Mouse (Mus musculus) thymus, postnatal 25 days (tissue): Measurements from ENCODE around the gene Slc16a12.
"Not testable (repeated sequence)": the region's sequence is repeated elsewhere in the genome, so short reads cannot be mapped to it uniquely, and the experiment has no call there.

ENCODE experiments used
- DNase-seq: peaks from one replicate; pipeline ENCODE4 v3.0.0; 2022

Gene Slc16a12

DNA sequence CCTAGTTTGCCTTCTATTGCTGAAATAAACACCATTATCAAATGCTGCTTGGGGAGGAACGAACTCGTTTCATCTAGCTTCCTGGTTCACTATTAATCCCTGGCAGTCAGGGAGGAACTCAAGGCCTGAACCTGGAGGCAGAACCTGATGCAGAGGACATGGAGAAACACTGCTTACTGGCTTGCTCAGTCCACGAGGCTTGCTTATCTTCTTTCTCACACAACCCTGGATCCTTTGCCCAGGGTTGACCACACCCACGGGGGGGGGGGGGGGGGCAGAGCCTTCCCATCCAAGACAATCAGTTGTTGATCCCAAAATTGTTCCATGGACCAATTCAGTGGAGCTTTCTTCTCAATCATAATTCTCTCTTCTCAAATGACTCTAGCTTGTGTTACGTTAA lies 84.3 kb downstream of the Slc16a12 start:
- DNase-seq, result no peak

DNA sequence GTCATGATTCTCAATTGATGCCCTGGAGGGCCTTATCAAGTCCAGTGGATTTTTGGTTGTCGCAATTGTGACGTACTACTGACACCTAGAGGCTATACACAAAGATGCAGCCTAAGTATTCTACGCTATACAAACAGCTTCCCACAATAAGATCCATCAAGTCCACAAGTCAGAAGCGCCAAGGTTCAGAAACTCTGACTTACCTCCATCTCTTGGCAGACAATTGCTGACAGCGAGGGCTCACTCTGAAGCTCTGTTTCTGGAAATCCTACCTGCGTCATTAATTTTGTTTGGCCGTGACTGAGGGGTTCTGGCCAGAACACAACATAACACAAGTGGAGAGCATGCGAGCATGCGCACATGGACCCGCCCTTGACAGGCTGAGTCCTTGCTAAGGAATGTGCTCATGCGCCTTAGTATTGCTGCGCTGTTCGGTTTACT lies 85.0 kb downstream of the Slc16a12 start:
- peak; percentile 25 for DNase-seq

DNA sequence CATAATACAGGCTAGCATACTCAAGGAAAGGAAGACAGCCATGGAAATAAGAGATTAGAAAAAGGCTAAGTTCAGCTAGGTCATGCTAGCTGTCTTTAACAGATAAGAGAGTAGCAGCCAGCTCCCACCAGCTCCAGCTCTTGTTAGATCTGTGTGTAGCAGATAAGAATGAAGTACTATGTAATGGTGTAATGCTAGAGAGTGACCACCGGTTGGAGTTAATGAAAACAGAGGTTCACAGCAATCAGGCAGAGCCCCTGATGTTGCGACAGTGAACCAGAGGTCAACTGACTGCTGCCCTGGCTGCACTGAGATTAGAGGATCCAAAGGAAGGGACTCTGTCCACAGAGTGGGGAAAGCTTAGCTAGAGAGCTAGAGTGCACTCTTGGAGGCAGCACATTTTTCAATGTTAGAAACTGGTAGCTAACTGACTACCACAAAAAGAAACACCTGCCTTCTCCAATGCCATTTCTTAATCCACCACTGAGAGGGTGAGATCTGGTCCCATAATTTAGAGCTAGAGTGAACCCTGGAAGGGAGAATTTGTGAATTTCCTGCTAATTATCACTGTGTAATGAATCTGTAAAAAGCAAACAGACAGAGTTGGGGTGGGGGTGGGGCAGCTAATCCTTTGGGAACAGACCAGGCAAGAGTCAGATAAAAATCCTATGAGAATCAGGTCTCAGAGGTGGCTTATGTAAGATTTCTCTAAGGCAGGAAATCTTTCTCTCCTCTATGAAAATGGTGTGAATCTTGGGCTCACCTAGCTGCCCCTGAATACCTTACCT lies 90.4 kb downstream of the Slc16a12 start:
- DNase-seq, result no peak

DNA sequence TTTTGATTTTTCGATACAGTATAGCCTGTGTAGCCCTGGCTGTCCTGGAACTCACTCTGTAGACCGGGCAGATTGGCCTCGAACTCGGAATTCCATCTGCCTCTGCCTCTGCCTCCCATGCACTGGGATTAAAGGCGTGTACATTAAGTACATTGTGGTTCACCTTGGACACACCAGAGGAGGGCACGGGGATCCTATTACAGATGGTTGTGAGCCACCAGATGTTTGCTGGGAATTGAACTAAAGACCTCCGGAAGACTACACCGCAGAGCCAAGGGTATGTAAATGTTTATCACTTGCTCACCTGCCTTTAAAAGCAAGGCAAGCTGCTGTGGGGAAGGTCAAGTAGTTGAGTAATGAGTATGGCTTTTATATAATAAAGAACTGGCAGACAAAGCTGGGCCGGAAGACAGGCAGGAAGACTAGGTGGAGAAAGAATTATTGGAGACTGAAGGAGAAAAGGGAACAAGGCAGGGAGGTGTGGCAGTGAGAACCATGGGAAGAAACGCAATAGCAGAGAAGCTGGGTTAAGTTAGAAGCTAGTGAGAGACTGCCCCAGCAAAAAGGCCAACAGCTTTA lies 91.8 kb downstream of the Slc16a12 start:
- no peak for DNase-seq

DNA sequence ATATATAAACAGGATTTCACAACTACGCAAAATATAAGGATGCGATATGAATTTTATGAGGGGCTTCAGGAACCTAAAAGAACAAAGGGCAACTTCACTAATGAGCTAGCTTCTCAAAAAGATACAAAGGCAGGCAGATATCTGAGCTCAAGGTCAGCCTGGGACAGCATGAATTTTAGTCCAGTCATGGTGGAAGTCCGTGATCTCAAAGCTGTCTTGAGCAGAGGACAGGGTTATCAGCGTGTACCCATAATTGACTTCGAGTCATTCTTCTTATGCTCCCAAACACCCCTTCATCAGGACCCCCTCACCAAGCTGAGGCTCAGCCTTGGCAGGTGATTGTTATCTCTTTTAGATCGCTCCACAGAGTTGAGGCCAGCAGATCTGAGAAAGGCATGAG lies 96.1 kb downstream of the Slc16a12 start:
- DNase-seq, result no peak

DNA sequence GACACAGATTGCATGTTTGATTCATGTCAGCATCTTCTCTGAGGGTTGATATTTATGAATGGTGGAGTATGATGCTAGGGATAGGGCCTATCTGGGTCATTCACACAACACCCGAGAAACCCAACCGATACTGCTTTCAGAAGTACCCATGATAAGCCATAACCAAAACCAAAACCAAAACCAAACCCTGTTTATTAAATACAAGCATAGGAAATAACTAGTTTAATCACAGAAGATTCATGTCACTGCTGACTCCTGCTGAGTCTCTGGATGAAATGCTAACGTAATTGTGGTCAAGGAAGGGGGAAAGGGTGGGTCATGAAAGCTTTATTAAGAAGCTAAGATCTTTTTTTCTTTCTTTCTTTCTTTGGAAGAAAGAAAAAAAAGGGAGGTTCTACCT lies 96.8 kb downstream of the Slc16a12 start:
- DNase-seq, result no peak

DNA sequence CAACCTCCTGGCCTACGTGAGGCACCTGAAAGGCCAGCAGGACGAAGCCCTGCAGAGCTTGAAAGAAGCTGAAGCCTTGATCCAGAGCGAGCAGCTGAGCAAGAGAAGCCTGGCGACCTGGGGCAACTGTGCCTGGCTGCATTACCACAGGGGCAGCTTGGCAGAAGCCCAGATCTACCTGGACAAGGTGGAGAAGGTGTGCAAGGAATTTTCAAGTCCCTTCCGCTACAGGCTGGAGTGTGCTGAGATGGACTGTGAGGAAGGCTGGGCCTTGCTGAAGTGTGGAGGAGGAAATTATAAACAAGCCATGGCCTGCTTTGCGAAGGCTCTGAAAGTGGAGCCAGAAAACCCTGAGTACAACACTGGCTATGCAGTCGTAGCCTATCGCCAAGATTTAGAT lies 99.5 kb downstream of the Slc16a12 start:
- DNase-seq, result not testable (repeated sequence)

DNA sequence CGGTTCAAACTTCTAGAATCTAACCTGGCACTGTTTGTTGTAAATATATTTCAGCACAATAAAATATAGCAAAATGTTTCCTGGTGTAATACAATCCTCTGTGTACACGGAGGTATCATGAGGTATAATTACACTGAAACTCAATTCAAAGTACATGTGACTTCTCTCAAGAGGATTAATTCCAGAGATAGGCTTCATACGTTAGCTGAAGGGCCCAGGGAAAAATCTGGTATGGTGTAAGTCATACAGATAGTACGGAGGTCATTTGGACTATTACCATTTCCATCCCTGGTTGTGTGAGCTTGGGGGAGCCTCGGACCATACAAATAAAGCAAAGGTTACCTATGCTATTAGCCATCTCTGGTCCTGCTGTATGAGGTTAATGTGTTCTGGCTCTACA lies 104.5 kb downstream of the Slc16a12 start:
- no peak for DNase-seq

DNA sequence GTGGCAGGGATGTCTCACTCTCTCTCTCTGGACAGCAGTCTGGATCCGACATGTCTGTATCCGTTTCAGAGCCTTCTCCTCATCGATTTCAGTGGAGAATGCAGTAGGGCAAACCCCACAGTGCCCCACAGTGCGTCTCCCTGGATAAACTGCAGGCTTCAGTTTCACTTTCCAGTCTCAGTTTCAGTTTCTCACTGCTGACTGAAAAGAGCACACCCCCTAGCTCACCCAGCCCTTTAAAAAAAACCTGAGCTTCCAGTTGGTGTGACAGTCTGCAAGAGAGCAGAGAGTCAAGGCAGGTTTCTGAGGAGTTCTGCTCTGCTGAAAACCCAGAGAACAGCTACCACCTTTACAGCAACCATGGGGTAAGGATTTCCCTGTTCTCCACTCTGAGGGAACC lies 106.5 kb downstream of the Slc16a12 start, which contains the start of the genes Ifit1bl2 and Ifit1:
Gene Ifit1bl2 (minus strand): TSS at position 121 of the 400 bp plus-strand sequence.
Gene Ifit1 (plus strand): TSS at position 249 of the 400 bp plus-strand sequence.
- peak; percentile 25 for DNase-seq

DNA sequence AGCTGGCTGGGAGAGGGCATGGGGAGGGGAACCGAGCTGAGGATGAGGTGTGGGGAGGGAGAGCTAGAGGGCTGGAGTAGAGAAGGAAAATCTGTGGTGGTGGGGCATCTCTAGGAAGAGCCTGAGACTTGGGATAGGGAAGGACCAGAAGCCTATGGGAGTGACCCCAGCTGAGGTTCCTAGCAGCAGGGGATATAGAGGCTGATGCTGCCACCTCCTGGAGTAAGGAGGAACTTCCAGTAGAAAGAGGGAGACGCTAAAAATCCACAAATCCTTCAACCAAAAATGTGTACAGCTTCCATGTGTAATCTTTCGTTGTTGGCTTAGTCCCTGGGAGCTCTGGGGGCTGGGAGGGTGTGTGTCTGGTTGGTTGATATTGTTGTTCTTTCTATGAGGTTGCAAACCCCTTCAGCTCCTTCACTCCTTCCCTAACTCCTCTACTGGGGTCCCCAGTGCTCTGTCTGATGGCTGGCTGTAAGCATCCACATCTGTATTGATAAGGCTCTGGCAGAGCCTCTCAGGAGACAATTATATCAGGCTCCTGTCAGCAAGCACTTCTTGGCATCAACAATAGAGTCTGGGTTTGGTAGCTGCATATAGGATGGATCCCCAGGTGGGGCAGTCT lies 110.0 kb downstream of the Slc16a12 start:
- DNase-seq, result peak; percentile 60

DNA sequence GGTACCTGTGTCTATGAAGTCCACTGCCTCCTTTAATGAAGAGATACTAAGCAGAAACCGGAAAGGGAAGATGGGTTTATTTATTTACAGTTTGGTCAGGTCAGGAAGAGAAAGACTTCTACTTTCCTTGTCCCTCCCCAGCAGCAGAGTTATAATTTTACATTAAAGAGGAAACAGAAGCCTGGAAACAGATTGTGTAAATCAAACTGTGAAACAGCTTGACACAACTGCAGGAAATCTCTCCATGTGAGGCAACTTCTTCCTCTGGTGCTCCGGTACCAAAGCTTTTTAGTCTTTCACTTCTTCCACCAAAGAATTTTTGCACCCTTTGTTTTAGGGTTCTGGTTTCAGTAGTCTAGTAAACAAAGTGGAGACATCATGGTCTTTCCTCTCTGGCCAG lies 113.6 kb downstream of the Slc16a12 start:
- no peak for DNase-seq

DNA sequence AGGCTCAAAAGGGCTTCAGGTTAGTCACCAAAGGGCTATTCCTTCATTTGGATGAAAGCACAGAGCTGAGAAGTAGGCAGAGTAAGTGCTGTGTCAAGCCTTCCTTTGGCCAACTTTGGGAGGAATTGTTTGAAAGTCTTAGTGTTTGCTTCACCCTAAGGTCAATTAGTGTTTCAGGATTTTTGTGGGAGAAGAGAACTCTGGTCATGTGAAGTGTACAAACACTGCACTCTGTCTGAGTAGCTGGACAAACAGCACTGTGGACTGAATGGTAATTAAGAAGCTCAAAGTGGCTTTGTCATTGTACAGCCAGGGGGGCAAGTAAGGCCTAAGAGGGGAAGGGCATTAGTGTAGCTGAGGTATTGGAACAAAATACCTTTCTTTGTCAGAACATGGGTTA lies 115.6 kb downstream of the Slc16a12 start:
- DNase-seq, result no peak

DNA sequence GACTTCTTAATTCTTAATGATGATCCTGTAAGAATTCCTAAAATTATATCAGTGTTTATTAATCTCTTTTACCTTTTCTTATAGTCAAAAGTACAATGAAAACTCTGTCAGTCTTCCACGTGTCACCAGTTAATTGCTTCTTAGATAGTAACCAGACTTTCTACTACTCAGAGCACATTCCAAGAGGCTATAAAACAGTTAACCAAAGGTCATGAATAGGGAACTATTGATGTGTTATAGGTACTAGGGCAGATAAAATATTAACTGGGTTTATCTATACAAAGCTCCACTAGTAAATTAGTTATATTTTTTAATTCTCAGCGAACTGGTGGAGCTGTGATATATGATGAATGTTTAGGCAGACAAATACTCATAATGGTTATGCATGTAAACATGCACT lies 119.6 kb downstream of the Slc16a12 start:
- DNase-seq, result no peak

DNA sequence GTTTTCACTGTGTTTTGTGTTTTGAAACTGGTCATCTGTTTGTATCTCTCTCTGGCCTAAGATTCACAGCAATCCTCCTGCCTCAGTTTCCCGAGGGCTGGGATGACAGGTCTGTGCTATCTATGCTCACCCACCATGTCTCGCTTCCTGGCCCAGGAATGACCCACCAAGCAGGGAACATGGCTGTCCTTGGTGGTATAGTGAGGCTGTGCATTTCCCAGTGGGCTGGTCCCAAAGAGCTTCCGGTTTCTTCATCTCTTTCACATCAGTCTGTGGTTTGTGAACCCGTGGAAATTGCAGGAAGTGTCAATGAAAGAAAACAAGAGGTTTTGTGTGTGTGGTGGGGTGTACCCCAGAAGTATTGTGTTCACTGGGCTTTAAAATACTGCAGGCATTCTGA lies 122.4 kb downstream of the Slc16a12 start:
- no peak for DNase-seq

DNA sequence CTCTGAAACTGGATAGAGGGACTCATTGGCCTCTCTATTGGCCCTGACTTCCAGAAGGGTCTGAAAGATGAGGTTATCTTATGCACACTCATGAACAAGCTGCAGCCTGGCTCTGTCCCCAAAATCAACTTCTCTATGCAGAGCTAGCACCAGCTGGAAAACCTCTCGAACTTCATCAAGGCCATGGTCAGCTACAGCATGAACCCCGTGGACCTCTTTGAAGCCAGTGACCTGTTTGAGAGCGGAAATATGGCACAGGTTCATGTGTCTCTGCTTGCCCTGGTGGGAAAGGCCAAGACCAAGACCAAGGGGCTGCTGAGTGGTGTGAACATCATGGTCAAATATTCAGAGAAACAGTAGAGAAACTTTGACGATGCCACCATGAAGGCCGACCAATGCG lies 123.3 kb downstream of the Slc16a12 start:
- no peak for DNase-seq

DNA sequence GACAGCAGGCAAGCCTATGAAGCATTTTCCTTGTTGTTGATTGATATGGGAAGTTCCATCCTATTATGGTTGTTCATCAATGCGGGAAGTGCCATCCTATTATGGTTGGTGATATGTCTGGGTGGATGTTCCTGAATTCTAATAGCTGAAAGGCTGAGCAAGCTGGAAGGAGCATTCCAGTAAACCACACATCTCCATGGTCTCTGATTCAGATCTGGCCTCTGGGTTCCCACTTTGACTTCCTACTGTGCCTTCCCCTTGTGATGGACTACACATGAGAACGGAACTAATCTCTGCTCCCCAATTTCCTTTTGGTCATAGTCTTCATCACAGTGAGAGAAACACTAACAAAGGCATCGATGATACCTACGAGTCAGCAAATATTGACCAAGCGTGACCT lies 126.2 kb downstream of the Slc16a12 start:
- DNase-seq, result no peak
